Mouse (Mus musculus): ENCODE data around the gene Cpb2. TPM values are rescaled to one million over a fixed set of nuclear protein-coding genes. Genes with fewer than 3 reads are reported as not detected.
A peak's percentile ranks its signal among the peaks of the same experiment; 100 is the strongest.

Gene Cpb2
- 0.25 TPM in 1 of 2 replicates, not detected in the other for polyA plus RNA-seq (2014; fragmentation: Nextera tagmentation; extraction: Ambion mirVana)

GRCm38 (mm10) chr14:75242087-75242486, at the start of gene Cpb2:
Gene Cpb2 (plus strand): TSS chr14:75242287.
- no peak for ATAC-seq (ENCODE audit: low read depth)
- Histone ChIP-seq H3K9ac (replicated peaks; ENCODE audit: low read depth, low read length) (no peak within 1 kb of the TSS), H3K4me1 (ENCODE audit: control insufficient read depth, insufficient read depth, low read length) (no peaks in the 10 kb centered on the region), H3K36me3 (ENCODE audit: control insufficient read depth, insufficient read depth, low read length) (no peaks in the 10 kb centered on the region), H3K9me3 (ENCODE audit: control insufficient read depth, low read length) (no peaks in the 10 kb centered on the region), H3K27ac (ENCODE audit: low read depth, low read length) (no peak within 1 kb of the TSS), H3K27me3 (ENCODE audit: control insufficient read depth, insufficient read depth, low read length) (no peaks in the 10 kb centered on the region), H3K4me3 (ENCODE audit: low read depth, low read length) (no peak within 1 kb of the TSS), H3K4me2 (ENCODE audit: low read depth, low read length) (no peak within 1 kb of the TSS)
- WGBS, result 91% methylated on average over 5 of the region's 5 CpGs

GRCm38 (mm10) chr14:75192427-75192826, 49.7 kb upstream of the Cpb2 start:
- 92% methylated on average over 10 of the region's 10 CpGs for WGBS
- Histone ChIP-seq H3K4me1 (ENCODE audit: control insufficient read depth, insufficient read depth, low read length) (no peaks in the 10 kb centered on the region), H3K27ac (ENCODE audit: low read depth, low read length) (no peak overlapping the region), H3K36me3 (ENCODE audit: control insufficient read depth, insufficient read depth, low read length) (no peaks in the 10 kb centered on the region), H3K9ac (replicated peaks; ENCODE audit: low read depth, low read length) (no peak overlapping the region), H3K4me2 (ENCODE audit: low read depth, low read length) (no peak overlapping the region), H3K4me3 (ENCODE audit: low read depth, low read length) (no peak overlapping the region), H3K27me3 (ENCODE audit: control insufficient read depth, insufficient read depth, low read length) (no peaks in the 10 kb centered on the region), H3K9me3 (ENCODE audit: control insufficient read depth, low read length) (no peaks in the 10 kb centered on the region)
- no peak for ATAC-seq (ENCODE audit: low read depth)

DNA sequence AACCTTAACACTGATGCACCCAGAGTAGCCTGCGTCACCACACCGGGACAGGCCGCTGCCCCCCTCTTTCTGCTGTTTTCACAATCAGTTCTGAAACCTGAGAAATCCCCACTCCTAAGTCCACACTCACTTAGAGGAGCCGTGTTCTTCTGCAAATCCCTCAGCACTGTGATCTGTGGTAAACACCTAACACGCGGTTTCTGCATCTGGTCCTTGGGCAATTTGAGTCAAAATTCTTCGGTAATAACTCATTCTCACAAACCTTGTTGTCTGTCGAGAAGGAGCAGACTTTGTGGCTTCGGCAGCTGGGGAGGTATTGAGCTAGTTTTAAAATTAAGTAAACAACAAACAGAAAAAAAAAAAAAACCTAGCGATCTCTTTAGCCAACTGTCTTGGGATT, 49.2 kb upstream of the Cpb2 start:
- ATAC-seq (ENCODE audit: low read depth), result no peak
- H3K4me3 ChIP-seq (ENCODE audit: low read depth, low read length), result no peak overlapping the region
- no peaks in the 10 kb centered on the region for H3K9me3 ChIP-seq (ENCODE audit: control insufficient read depth, low read length)
- no peaks in the 10 kb centered on the region for H3K36me3 ChIP-seq (ENCODE audit: control insufficient read depth, insufficient read depth, low read length)
- H3K27ac ChIP-seq (ENCODE audit: low read depth, low read length), result no peak overlapping the region
- no peaks in the 10 kb centered on the region for H3K27me3 ChIP-seq (ENCODE audit: control insufficient read depth, insufficient read depth, low read length)
- H3K9ac ChIP-seq (replicated peaks; ENCODE audit: low read depth, low read length), result no peak overlapping the region
- H3K4me1 ChIP-seq (ENCODE audit: control insufficient read depth, insufficient read depth, low read length), result no peaks in the 10 kb centered on the region
- no peak overlapping the region for H3K4me2 ChIP-seq (ENCODE audit: low read depth, low read length)
- WGBS, result 90% methylated on average over 10 of the region's 10 CpGs

- no peak overlapping the region for H3K9ac ChIP-seq (replicated peaks; ENCODE audit: low read depth, low read length)
- WGBS, result 96% methylated on average over 5 of the region's 5 CpGs
- H3K27ac ChIP-seq (ENCODE audit: low read depth, low read length), result no peak overlapping the region
- H3K4me3 ChIP-seq (ENCODE audit: low read depth, low read length), result no peak overlapping the region
- no peak for ATAC-seq (ENCODE audit: low read depth)
- no peaks in the 10 kb centered on the region for H3K27me3 ChIP-seq (ENCODE audit: control insufficient read depth, insufficient read depth, low read length)
- H3K4me2 ChIP-seq (ENCODE audit: low read depth, low read length), result no peak overlapping the region
- H3K9me3 ChIP-seq (ENCODE audit: control insufficient read depth, low read length), result no peaks in the 10 kb centered on the region
- no peaks in the 10 kb centered on the region for H3K36me3 ChIP-seq (ENCODE audit: control insufficient read depth, insufficient read depth, low read length)
- no peaks in the 10 kb centered on the region for H3K4me1 ChIP-seq (ENCODE audit: control insufficient read depth, insufficient read depth, low read length)
Observed at GRCm38 (mm10) chr14:75195530-75195929, 46.6 kb upstream of the Cpb2 start.

DNA sequence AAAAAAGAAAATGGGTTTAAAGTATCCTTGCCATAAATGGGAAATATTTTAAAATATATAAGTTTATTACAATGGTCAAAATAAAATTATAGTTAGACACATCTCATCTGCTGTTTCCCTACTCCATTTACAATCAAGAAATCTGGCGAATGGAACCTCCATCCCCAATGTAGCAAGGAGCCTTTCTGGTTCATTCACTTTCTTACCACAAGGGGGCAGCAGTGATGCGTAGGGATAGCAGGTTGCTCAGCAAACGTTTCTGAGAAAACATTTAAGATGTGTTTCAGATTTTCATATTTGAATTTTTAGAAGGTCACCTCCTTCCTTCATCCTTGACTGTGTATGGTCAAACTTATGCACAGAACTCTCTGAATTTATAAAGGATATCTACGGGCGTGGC, 45.1 kb upstream of the Cpb2 start:
- no peak for ATAC-seq (ENCODE audit: low read depth)

GRCm38 (mm10) chr14:75197660-75198059, 44.4 kb upstream of the Cpb2 start:
- Histone ChIP-seq H3K9me3 (ENCODE audit: control insufficient read depth, low read length) (no peaks in the 10 kb centered on the region), H3K27me3 (ENCODE audit: control insufficient read depth, insufficient read depth, low read length) (no peaks in the 10 kb centered on the region), H3K27ac (ENCODE audit: low read depth, low read length) (no peak overlapping the region), H3K4me2 (ENCODE audit: low read depth, low read length) (no peak overlapping the region), H3K9ac (replicated peaks; ENCODE audit: low read depth, low read length) (no peak overlapping the region), H3K36me3 (ENCODE audit: control insufficient read depth, insufficient read depth, low read length) (no peaks in the 10 kb centered on the region), H3K4me3 (ENCODE audit: low read depth, low read length) (no peak overlapping the region), H3K4me1 (ENCODE audit: control insufficient read depth, insufficient read depth, low read length) (no peaks in the 10 kb centered on the region)
- ATAC-seq (ENCODE audit: low read depth), result no peak
- WGBS, result 61% methylated on average over 7 of the region's 7 CpGs

More for the DNA sequence above, 45.1 kb upstream of the Cpb2 start:
- H3K4me2 ChIP-seq (ENCODE audit: low read depth, low read length), result no peak overlapping the region
- no peak overlapping the region for H3K4me3 ChIP-seq (ENCODE audit: low read depth, low read length)
- no peaks in the 10 kb centered on the region for H3K36me3 ChIP-seq (ENCODE audit: control insufficient read depth, insufficient read depth, low read length)
- H3K9ac ChIP-seq (replicated peaks; ENCODE audit: low read depth, low read length), result no peak overlapping the region
- WGBS, result 43% methylated on average over 5 of the region's 5 CpGs
- no peaks in the 10 kb centered on the region for H3K9me3 ChIP-seq (ENCODE audit: control insufficient read depth, low read length)
- H3K27me3 ChIP-seq (ENCODE audit: control insufficient read depth, insufficient read depth, low read length), result no peaks in the 10 kb centered on the region
- H3K4me1 ChIP-seq (ENCODE audit: control insufficient read depth, insufficient read depth, low read length), result no peaks in the 10 kb centered on the region
- no peak overlapping the region for H3K27ac ChIP-seq (ENCODE audit: low read depth, low read length)

- Histone ChIP-seq H3K4me3 (ENCODE audit: low read depth, low read length) (no peak overlapping the region), H3K27me3 (ENCODE audit: control insufficient read depth, insufficient read depth, low read length) (no peaks in the 10 kb centered on the region), H3K9me3 (ENCODE audit: control insufficient read depth, low read length) (no peaks in the 10 kb centered on the region), H3K36me3 (ENCODE audit: control insufficient read depth, insufficient read depth, low read length) (no peaks in the 10 kb centered on the region), H3K4me1 (ENCODE audit: control insufficient read depth, insufficient read depth, low read length) (0 out of 2 replicates have a peak, but pooled peaks cover 4% of the 10 kb centered on the region), H3K9ac (replicated peaks; ENCODE audit: low read depth, low read length) (no peak overlapping the region), H3K27ac (ENCODE audit: low read depth, low read length) (no peak overlapping the region), H3K4me2 (ENCODE audit: low read depth, low read length) (no peak overlapping the region)
- peak; percentile 76; the same call in 1 of the 2 replicates for ATAC-seq (ENCODE audit: low read depth)
- WGBS, result 17% methylated on average over 6 of the region's 6 CpGs
Observed at GRCm38 (mm10) chr14:75205363-75206051, 36.6 kb upstream of the Cpb2 start.

DNA sequence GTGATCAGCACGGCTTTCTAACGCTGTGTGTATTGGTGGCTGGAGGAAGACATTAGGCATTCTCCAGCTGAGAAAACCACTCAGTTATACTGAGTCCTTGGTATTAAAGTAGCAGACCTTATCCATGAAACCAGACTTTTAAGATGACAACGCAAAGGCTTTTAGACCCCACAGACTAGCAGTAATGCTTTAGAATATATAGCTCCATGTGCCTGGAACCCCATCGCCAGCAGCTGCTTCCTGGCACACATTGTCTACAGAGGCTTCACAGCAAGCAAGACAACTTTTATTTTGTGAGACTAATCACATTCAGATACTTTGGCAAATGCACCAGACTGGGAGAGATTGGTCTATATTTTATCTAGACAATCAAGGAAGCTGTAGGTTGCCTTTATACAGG, 35.8 kb upstream of the Cpb2 start:
- no peak overlapping the region for H3K4me3 ChIP-seq (ENCODE audit: low read depth, low read length)
- H3K36me3 ChIP-seq (ENCODE audit: control insufficient read depth, insufficient read depth, low read length), result no peaks in the 10 kb centered on the region
- no peak overlapping the region for H3K9ac ChIP-seq (replicated peaks; ENCODE audit: low read depth, low read length)
- H3K4me1 ChIP-seq (ENCODE audit: control insufficient read depth, insufficient read depth, low read length), result 0 out of 2 replicates have a peak, but pooled peaks cover 4% of the 10 kb centered on the region
- ATAC-seq (ENCODE audit: low read depth), result peak; percentile 47
- H3K27me3 ChIP-seq (ENCODE audit: control insufficient read depth, insufficient read depth, low read length), result no peaks in the 10 kb centered on the region
- WGBS, result 38% methylated on average over 4 of the region's 4 CpGs
- H3K27ac ChIP-seq (ENCODE audit: low read depth, low read length), result no peak overlapping the region
- H3K4me2 ChIP-seq (ENCODE audit: low read depth, low read length), result no peak overlapping the region
- H3K9me3 ChIP-seq (ENCODE audit: control insufficient read depth, low read length), result no peaks in the 10 kb centered on the region

GRCm38 (mm10) chr14:75208572-75209151, 33.4 kb upstream of the Cpb2 start:
- Histone ChIP-seq H3K9ac (replicated peaks; ENCODE audit: low read depth, low read length) (no peak overlapping the region), H3K27me3 (ENCODE audit: control insufficient read depth, insufficient read depth, low read length) (no peaks in the 10 kb centered on the region), H3K9me3 (ENCODE audit: control insufficient read depth, low read length) (no peaks in the 10 kb centered on the region), H3K4me3 (ENCODE audit: low read depth, low read length) (no peak overlapping the region), H3K4me1 (ENCODE audit: control insufficient read depth, insufficient read depth, low read length) (peaks cover 11% of the 10 kb centered on the region), H3K36me3 (ENCODE audit: control insufficient read depth, insufficient read depth, low read length) (no peaks in the 10 kb centered on the region), H3K4me2 (ENCODE audit: low read depth, low read length) (no peak overlapping the region), H3K27ac (ENCODE audit: low read depth, low read length) (no peak overlapping the region)
- 63% methylated on average over 6 of the region's 6 CpGs for WGBS
- ATAC-seq (ENCODE audit: low read depth), result no peak
